Mouse (Mus musculus): Measurements from ENCODE around the gene Cd9.

GRCm38 (mm10) chr6:125469222-125469621 lies 25.4 kb downstream of the Cd9 start:
- TF ChIP-seq POLR2A (IDR thresholded peaks at IDR 0.05; ENCODE audit: insufficient read depth, low read depth, low read length), result no peak
- no peak for TF ChIP-seq CTCF (IDR thresholded peaks at IDR 0.05; ENCODE audit: insufficient read depth, low read depth, low read length)

Measured in olfactory bulb, adult 2 months (tissue).